Mouse (Mus musculus): ENCODE measurements around the gene Syngr3. TPM values are rescaled to one million over a fixed set of nuclear protein-coding genes. Genes with fewer than 3 reads are reported as not detected.
"Not testable (repeated sequence)": the region's sequence is repeated elsewhere in the genome, so short reads cannot be mapped to it uniquely, and the experiment has no call there.

Gene Syngr3
- total RNA-seq, 1 experiment from 2014 or later, result 2.1 TPM

GRCm38 (mm10) chr17:24676187-24676586 lies 13.6 kb downstream of the Syngr3 start:
- DNase-seq, result peak; percentile 41

- no peak for DNase-seq
Observed at GRCm38 (mm10) chr17:24674277-24674676, 15.5 kb downstream of the Syngr3 start.

- peak; percentile 60 for DNase-seq
Observed at GRCm38 (mm10) chr17:24672141-24672540, 17.6 kb downstream of the Syngr3 start.

GRCm38 (mm10) chr17:24671346-24671745 lies 18.4 kb downstream of the Syngr3 start:
- DNase-seq, result no peak

- DNase-seq, result no peak
Observed at GRCm38 (mm10) chr17:24670246-24670844, 19.4 kb downstream of the Syngr3 start.

- DNase-seq, result peak; percentile 96
Observed at GRCm38 (mm10) chr17:24669545-24670245, 20.1 kb downstream of the Syngr3 start, which contains the start of gene Zfp598. TSS of gene Zfp598 (plus strand) at chr17:24669687.

GRCm38 (mm10) chr17:24669214-24669544 lies 20.6 kb downstream of the Syngr3 start:
- DNase-seq, result not testable (repeated sequence)

- peak; percentile 45 for DNase-seq
Observed at GRCm38 (mm10) chr17:24667416-24667815, 22.3 kb downstream of the Syngr3 start.

GRCm38 (mm10) chr17:24667011-24667410 lies 22.7 kb downstream of the Syngr3 start:
- DNase-seq, result not testable (repeated sequence)

- no peak for DNase-seq
Observed at GRCm38 (mm10) chr17:24658017-24658758, 31.6 kb downstream of the Syngr3 start, which contains the start of gene Npw. TSS of gene Npw (minus strand) at chr17:24658457.

GRCm38 (mm10) chr17:24654969-24655368 lies 34.8 kb downstream of the Syngr3 start:
- DNase-seq, result no peak

- DNase-seq, result peak; percentile 79
Observed at GRCm38 (mm10) chr17:24653967-24654710, 35.6 kb downstream of the Syngr3 start.

- no peak for DNase-seq
Observed at GRCm38 (mm10) chr17:24651835-24652234, 37.9 kb downstream of the Syngr3 start.

- DNase-seq, result no peak
Observed at GRCm38 (mm10) chr17:24650766-24651165, 39.0 kb downstream of the Syngr3 start.

GRCm38 (mm10) chr17:24650070-24650616 lies 39.6 kb downstream of the Syngr3 start, which contains the start of gene Slc9a3r2:
TSS of gene Slc9a3r2 (minus strand) at chr17:24650327.
- DNase-seq, result peak; percentile 76

- peak; percentile 53 for DNase-seq
Observed at GRCm38 (mm10) chr17:24649581-24650069, 40.1 kb downstream of the Syngr3 start.

- no peak for DNase-seq
Observed at GRCm38 (mm10) chr17:24648731-24649377, 40.9 kb downstream of the Syngr3 start.

- no peak for DNase-seq
Observed at GRCm38 (mm10) chr17:24647493-24647892, 42.3 kb downstream of the Syngr3 start.

- DNase-seq, result no peak
Observed at GRCm38 (mm10) chr17:24646381-24646780, 43.4 kb downstream of the Syngr3 start.

GRCm38 (mm10) chr17:24645916-24646315 lies 43.8 kb downstream of the Syngr3 start:
- no peak for DNase-seq

Measured in adrenal gland, postnatal 25 days (tissue).